Mouse (Mus musculus): ENCODE data around the gene Traip.

Traip gene

DNA sequence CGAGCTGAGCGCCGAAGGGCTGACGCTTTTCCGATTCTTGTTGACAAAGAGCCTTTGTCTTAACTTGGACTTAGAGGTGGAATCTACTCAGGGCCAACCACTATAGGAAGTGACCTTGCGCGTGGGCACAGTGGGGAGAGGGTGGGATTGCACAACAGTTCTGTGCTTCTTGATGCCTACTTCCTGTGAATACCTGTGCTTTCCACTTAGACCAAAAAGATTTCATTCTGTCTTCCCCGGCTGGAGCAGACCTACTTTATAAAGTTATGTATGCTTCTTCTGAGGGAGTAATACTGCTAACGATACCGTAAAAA is at the start of gene Traip:
Traip (plus strand) TSS at position 215 of the 314 bp plus-strand sequence.
- DNase-seq (ENCODE audit: low spot score) = no peak

DNA sequence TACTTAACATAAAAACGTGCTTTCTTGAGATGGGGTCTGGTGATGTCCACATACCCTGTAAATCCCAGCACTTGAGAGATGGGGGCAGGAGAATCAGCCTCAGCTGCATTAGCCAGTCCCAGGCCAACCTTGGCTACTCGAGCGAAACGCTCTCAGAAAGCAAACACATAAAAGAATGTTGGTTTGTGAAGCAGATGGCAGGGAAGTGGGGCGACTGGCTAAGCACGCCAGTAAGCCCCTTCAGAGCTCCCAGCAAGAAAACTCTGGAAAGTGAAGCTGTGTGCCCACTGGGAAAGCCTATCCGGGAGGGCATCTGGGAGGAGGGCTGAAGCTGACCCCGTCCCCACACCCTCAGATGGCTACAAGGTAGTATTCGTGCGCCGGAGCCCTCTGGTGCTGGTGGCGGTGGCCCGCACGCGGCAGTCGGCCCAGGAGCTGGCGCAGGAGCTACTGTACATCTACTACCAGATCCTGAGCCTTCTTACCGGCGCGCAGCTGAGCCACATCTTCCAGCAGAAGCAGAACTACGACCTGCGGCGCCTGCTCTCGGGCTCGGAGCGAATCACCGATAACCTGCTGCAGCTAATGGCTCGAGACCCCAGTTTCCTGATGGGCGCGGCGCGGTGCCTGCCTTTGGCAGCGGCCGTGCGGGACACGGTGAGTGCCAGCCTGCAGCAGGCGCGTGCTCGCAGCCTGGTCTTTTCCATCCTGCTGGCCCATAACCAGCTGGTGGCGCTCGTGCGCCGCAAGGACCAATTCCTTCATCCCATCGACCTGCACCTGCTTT is 48.9 kb upstream of the Traip start:
- DNase-seq (ENCODE audit: low spot score) = peak; percentile 44

DNA sequence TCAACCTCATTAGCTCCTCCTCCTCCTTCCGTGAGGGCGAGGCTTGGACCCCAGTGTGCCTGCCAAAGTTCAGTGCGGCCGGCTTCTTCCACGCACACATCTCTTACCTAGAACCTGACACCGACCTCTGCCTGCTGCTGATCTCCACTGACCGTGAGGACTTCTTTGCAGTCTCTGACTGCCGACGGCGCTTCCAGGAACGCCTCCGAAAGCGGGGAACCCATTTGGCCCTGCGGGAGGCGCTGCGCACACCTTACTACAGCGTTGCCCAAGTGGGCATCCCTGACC is 48.4 kb upstream of the Traip start:
- DNase-seq (ENCODE audit: low spot score) = no peak

- peak; percentile 83 for DNase-seq (ENCODE audit: low spot score)
Observed at GRCm38 (mm10) chr9:107904726-107905125, 45.2 kb upstream of the Traip start.

- DNase-seq (ENCODE audit: low spot score) = peak; percentile 65
Observed at GRCm38 (mm10) chr9:107906252-107906966, 43.5 kb upstream of the Traip start, which contains the start of gene Mst1r. Gene Mst1r, plus strand, starts transcription at chr9:107906873.

- no peak for DNase-seq (ENCODE audit: low spot score)
Observed at GRCm38 (mm10) chr9:107906967-107907800, 42.8 kb upstream of the Traip start.

GRCm38 (mm10) chr9:107907801-107908120 is 42.2 kb upstream of the Traip start:
- DNase-seq (ENCODE audit: low spot score) = no peak

DNA sequence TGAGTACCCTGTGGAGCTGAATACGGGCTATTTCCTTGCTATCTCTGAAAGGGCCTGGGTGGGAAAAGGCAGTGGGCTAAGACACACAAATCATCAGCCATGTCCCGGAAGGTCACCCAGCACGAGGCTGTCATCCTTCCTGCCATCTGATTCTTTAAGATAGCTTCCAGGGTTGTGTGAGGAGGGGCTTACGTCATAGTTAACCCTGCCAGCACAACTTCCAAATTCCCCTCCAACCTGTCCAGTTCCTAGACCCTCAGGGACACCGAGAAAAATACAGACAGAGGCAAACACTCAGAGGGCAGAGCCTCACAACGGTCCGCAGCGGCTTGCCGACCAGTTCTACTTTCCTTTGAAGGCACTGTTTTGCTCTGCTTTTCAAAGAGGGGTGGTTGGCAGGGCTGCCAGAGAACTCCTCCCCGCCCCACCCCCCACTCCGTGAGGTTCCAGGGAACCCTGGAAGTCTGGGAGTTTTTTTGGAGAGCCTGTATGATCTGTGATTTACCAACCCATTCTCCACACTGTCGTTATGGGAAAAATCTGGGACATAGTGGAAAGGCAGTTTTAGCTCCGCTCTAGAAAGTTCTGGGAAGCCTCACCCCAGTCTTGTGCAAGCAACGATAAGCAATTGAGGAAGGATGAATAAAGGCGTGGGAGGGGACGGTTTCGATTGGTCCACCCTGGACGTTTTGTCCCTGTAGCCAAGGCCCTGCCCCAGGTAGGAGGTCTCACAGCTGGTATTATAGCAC is 41.4 kb upstream of the Traip start:
- DNase-seq (ENCODE audit: low spot score) = no peak

DNA sequence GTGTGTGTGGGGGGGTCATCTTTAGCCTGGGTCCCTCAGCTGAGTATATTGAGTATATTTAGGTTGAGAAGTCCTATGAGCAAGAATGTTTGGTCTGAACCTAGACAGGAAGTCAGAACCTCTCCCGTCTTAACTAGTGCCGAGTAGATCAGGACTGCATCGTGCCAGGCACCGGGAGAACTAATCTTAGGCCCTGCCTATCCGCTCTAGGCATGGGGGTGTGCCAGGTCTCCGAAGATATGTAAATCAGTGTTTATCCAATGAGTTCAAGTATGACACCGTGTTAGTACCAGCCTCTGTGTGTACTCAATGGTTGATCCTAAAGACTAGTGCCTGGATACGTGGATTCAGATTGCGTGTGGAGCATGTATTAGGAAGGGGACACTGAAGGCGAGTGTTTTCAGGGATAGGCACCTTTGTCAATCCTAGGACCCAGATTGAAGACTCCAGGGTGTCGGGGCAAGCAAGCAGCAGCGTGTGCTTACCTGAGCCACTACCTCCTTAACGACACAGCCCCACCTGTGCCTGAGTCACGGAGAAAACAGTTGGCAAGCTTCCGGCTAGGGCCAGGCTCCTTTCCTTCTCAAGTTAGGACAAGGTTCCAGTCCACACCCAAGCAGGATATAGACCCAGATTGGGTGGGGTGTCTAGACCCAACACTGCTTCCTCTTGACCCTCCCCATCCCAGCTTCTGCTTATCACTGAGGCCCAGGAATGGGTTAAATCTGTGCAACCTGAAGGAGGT is 39.7 kb upstream of the Traip start:
- no peak for DNase-seq (ENCODE audit: low spot score)

DNA sequence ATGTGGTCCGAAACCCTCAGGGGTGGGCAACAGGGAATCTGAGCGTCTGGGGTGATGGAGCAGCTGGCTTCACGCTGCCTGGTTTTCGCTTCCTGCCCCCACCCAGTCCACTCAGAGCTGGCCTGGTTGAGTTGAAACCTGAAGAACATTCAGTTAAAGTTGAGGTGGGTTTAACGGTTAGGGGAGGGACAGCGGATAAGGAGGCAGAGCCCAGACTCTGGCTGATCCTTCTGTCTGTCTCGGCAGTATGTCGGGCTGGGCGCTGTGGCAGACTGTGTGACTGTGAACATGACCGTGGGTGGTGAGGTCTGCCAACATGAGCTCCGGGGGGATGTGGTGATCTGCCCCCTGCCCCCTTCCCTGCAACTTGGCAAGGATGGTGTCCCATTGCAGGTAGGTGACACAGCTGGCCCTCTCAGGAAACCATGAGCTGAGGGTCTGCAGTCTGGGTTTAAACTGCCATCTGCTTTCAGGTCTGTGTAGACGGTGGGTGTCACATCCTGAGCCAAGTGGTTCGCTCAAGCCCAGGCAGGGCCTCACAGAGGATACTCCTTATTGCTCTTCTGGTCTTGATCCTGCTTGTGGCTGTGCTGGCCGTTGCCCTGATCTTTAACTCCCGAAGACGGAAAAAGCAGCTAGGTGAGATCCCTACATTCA is 35.0 kb upstream of the Traip start:
- no peak for DNase-seq (ENCODE audit: low spot score)

- DNase-seq (ENCODE audit: low spot score) = no peak
Observed at GRCm38 (mm10) chr9:107917895-107918608, 31.9 kb upstream of the Traip start.

GRCm38 (mm10) chr9:107918884-107919283 is 31.1 kb upstream of the Traip start:
- no peak for DNase-seq (ENCODE audit: low spot score)

DNA sequence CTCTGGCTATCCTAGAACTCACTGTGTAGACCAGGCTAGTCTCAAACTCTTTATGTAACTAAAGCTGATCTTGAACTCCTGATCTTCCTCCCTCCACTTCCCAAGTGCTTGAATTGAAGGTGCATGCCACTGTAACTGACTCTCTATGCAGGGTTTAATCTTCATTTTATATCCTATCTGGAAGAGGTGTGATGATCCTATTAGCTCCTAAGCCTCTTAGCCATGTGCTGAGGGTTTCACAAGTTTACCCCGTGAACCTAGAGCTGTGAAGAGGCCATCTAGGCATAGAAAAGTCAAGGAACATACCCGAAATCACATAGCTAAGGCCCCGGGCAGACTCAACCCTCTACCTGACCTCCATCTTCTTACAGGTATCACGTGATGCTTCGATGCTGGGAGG is 30.5 kb upstream of the Traip start:
- no peak for DNase-seq (ENCODE audit: low spot score)

GRCm38 (mm10) chr9:107923021-107923420 is 26.9 kb upstream of the Traip start:
- DNase-seq (ENCODE audit: low spot score) = no peak

- DNase-seq (ENCODE audit: low spot score) = no peak
Observed at GRCm38 (mm10) chr9:107923956-107924355, 26.0 kb upstream of the Traip start.

- DNase-seq (ENCODE audit: low spot score) = no peak
Observed at GRCm38 (mm10) chr9:107925251-107925650, 24.7 kb upstream of the Traip start.

DNA sequence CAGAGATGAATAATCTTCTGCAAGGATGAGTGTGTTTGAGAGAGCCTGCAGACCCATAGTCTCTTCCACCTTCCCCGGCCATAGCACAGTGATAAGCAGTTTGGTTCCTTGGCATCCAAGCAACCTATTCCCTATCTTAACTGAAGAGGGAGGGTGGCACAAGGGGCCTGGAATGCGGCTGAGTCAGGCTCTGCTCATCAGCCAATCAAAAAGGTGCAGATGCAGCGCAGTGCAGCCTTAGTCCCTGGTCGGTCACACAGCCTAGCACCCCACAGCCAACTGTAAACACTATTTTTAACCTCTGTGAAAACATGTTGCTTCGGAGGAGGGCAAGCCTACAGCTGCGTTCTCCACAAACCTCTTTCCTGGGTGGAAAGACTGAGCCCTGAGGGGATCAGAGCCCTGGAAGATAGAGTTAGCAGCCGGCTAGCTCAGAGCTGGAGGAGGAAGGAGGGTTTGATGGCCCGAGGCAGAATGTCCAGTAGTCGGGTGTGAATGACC is 23.0 kb upstream of the Traip start:
- DNase-seq (ENCODE audit: low spot score) = no peak

- no peak for DNase-seq (ENCODE audit: low spot score)
Observed at GRCm38 (mm10) chr9:107927749-107928148, 22.2 kb upstream of the Traip start.

GRCm38 (mm10) chr9:107928169-107928568 is 21.8 kb upstream of the Traip start, which contains the start of gene Actl11:
Gene Actl11, plus strand, starts transcription at chr9:107928469.
- no peak for DNase-seq (ENCODE audit: low spot score)

DNA sequence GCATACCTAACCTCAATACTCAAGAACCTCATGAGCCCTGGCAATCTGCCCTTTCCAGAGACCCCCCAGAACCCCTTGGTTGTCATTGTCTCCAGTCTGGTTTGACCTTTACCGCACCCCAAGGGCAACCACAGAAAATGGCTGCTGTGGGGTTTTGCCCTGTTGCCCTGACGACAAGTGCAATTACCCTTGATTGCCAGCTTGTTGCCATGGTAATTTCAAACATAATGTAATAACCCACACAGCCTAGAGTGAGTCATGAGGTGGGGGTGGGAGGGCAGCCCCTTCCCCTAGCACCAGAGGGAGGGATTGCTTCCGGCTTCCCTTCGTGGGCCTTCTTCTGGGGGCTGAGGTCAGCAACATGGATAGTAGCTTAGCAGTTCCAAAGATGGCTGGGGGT is 17.7 kb upstream of the Traip start:
- DNase-seq (ENCODE audit: low spot score) = no peak
